Mouse (Mus musculus): ENCODE measurements around the gene 4930519P11Rik.
A peak's percentile ranks its signal among the peaks of the same experiment; 100 is the strongest.

4930519P11Rik gene

DNA sequence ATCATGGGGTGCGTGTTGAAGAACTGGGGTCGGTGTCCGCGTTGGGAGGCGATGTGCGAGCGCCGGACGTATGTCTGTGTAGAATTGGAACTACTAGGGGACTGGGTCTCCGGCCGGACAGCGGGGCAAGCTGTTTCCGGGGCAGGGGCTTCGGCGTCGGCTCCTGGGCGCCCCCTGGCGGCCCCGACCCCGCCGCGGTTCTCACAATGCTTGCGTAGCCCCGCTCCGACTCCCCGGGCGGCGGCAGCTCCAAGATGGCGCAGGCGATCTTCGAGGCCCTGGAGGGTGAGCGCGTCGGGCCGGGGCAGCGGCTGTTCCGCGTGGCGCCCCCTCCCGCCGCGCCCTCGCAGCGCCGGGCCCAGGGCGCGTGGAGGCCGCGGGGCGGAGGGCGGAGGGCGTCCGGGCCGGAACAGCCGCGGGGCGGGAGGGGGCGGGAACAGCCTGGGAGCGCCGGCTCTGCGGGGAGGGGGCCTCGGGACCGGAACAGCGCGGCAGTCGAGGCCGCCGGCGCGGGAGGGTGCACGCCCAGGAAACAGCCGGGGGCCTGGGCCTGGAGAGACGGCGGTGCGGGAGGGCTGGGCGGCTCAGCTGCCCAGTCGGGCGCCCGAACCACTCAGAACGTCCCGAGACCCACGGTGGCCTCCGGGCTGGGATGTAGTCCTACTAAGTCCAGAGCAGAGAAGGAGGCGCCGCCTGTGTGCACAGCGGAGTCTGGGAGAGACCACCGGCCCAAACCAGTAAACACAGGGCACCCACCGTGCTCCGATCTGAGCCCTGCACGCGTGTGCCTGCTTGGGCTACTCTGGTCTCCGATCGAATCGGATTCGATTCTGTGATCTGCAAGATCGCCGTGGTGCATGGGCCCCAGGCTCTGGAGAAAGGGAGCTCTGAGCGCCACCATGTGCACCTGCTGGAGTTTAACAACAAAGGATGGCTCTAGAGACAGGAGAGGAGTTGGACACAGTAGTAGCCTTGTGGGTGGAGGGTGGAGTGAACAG is at the start of gene 4930519P11Rik, which contains the start of gene Zfp341:
TSS of gene 4930519P11Rik (minus strand) at position 320 of the 998 bp plus-strand sequence.
TSS of gene Zfp341 (plus strand) at position 180 of the 998 bp plus-strand sequence.
- ATAC-seq (ENCODE audit: insufficient number of reproducible peaks, low FRiP score, low TSS enrichment), result peak; percentile 80

GRCm38 (mm10) chr2:154659531-154660074 is 46.4 kb upstream of the 4930519P11Rik start:
- no peak for ATAC-seq (ENCODE audit: insufficient number of reproducible peaks, low FRiP score, low TSS enrichment)

DNA sequence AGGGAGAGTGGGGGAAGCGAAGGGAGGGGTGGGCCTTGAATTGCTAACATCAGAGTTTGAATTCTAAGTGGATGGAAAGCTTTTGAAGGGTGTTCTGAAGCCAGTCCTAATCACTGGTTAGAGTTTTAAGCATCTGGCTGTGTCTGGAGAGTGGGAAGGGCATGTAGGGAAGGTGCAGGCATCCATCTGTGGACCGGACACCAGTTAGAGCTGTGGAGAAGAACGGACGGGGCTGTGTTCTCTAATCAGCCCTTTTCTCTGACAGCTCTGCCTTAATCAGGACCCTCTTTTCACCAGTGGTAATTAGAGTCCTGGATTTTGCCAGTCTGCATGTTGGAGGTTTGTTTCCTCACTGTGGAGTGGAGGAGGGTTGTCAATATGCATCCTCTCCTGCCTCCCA is 45.8 kb upstream of the 4930519P11Rik start:
- ATAC-seq (ENCODE audit: insufficient number of reproducible peaks, low FRiP score, low TSS enrichment), result no peak

DNA sequence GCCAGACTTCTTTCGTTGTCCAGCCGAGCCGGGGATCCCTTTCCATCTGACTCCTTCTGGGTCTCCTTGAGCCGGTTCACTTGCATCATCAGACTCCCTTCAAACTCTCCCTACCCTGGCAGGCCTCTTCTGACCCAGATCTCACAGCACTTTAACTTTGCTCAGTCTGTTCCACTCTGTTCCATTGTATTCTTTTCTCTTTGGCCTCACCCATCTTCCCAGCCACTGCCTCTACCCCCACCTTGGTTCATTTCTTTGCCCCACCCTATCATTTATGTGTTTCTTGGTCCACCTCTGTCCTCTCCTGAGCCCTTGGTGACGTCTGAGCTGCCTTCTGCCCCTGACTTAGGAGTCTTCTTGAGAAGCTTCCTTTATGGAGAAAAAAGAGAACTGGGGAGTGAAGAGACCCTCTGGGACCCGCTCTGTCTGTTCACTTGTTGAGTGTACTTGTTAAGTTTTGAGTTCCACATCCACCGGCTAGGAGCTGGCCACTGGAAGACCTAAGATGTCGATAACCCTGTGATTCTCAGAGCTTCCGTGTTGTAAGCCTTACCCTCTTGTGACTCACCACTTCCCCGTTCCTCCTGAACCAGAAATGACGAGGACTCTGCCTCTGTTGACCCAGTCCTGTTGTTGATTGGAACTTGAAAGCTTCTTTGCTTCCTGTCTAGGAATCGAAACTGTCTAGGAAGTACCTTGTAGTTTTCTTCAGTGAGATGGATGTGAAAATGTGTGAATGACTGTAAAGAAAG is 44.4 kb upstream of the 4930519P11Rik start:
- ATAC-seq (ENCODE audit: insufficient number of reproducible peaks, low FRiP score, low TSS enrichment), result no peak

GRCm38 (mm10) chr2:154656710-154657485 is 43.7 kb upstream of the 4930519P11Rik start:
- peak; percentile 99 for ATAC-seq (ENCODE audit: insufficient number of reproducible peaks, low FRiP score, low TSS enrichment)

- ATAC-seq (ENCODE audit: insufficient number of reproducible peaks, low FRiP score, low TSS enrichment), result no peak
Measured at GRCm38 (mm10) chr2:154655878-154656414, 42.7 kb upstream of the 4930519P11Rik start.

- ATAC-seq (ENCODE audit: insufficient number of reproducible peaks, low FRiP score, low TSS enrichment), result no peak
Measured at GRCm38 (mm10) chr2:154654976-154655375, 41.7 kb upstream of the 4930519P11Rik start.

- ATAC-seq (ENCODE audit: insufficient number of reproducible peaks, low FRiP score, low TSS enrichment), result no peak
Measured at GRCm38 (mm10) chr2:154651363-154651762, 38.1 kb upstream of the 4930519P11Rik start, which contains the start of gene Chmp4b. Chmp4b (plus strand) TSS chr2:154651705.

DNA sequence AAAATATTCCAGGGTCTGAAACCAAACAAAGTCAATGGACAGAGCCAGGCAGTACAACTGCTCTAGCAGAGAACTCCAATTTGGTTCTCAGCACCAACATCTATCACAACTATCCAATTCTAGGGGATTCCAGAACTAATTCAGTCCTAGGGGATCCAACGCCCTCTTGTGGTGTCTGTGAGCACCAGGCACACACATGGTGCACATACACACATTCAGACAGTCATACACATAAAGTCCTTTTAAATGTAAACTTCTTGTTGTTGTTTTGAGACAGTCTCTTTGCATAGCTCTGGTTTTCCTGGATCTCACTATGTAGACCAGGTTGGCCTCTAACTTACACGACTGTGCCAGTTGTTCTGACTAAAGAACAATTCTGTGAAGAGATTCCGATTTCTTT is 37.2 kb upstream of the 4930519P11Rik start:
- ATAC-seq (ENCODE audit: insufficient number of reproducible peaks, low FRiP score, low TSS enrichment), result no peak

DNA sequence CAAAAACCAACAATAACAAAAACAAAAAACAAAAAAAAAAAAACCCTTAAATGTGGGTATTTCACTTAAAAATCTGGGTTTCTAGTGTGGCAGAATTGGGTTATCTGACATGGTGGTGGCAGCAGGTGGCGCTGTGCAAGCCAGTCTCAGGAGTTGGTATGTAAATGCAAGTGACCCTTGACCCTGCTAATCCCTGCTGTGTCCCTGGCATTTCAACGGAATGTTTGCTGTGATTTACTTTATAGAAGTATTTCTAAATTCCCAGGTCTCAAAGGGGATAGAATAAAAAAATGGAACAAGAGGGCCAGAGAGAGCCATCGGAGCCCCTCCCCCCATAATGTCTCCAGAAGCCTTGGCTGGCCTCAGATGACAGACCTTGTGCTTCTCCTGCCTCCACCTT is 34.8 kb upstream of the 4930519P11Rik start:
- no peak for ATAC-seq (ENCODE audit: insufficient number of reproducible peaks, low FRiP score, low TSS enrichment)

- 0 out of 2 replicates have a peak, but pooled peaks have one; percentile 36 for ATAC-seq (ENCODE audit: insufficient number of reproducible peaks, low FRiP score, low TSS enrichment)
Measured at GRCm38 (mm10) chr2:154646634-154647033, 33.4 kb upstream of the 4930519P11Rik start.

DNA sequence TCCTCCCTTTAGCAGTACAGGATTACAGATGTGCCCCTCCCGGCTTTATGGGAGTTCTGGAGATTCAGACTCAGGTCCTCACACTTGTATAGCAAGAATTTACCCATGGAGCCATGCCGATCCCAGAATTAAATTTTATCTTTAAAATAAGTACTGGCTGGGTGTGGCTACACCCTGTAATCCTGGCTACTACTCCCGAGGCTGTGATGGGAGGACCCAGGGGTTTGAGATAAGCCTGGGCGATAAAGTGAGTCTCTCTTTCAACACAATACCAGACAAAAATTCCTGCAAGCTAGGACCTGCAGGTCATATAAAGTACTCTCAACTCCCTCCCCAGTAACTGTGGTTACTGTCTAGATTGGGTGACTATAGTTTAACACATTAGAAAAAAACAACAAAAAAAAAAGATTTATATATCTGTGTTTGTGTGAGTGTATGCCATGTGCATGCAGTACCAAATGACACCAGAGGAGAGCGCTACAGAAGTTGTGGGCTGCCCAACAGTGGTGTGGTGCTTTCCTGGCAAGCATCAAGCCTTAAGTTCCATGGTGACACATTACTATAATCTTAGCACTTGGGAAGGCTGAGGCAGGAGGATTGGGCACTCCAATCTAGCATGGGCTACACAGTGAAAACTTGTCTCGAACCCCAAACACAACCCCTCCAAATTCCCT is 29.6 kb upstream of the 4930519P11Rik start:
- ATAC-seq (ENCODE audit: insufficient number of reproducible peaks, low FRiP score, low TSS enrichment), result no peak

GRCm38 (mm10) chr2:154642005-154642459 is 28.8 kb upstream of the 4930519P11Rik start:
- no peak for ATAC-seq (ENCODE audit: insufficient number of reproducible peaks, low FRiP score, low TSS enrichment)

GRCm38 (mm10) chr2:154641176-154641575 is 27.9 kb upstream of the 4930519P11Rik start:
- ATAC-seq (ENCODE audit: insufficient number of reproducible peaks, low FRiP score, low TSS enrichment), result no peak

DNA sequence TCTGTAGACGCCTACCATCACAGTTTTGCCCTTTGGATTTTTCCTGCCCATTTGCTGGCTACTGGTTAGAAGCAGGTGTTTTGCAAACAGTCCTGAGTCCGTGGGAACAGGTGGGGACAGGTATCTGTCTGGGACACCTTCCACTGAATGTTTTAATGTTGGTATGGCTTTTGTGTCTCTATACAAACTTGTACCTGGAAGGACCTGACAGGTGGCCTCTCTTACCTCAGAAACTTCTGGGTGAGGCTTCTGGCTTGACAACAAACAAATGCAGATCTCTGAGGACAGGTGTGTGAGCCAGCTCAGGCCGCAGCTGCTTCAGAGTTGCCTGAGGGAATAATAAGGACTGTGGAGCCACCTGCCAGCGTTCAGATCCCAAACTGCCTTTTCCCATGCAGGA is 25.9 kb upstream of the 4930519P11Rik start:
- no peak for ATAC-seq (ENCODE audit: insufficient number of reproducible peaks, low FRiP score, low TSS enrichment)

GRCm38 (mm10) chr2:154638521-154638920 is 25.3 kb upstream of the 4930519P11Rik start:
- ATAC-seq (ENCODE audit: insufficient number of reproducible peaks, low FRiP score, low TSS enrichment), result no peak

DNA sequence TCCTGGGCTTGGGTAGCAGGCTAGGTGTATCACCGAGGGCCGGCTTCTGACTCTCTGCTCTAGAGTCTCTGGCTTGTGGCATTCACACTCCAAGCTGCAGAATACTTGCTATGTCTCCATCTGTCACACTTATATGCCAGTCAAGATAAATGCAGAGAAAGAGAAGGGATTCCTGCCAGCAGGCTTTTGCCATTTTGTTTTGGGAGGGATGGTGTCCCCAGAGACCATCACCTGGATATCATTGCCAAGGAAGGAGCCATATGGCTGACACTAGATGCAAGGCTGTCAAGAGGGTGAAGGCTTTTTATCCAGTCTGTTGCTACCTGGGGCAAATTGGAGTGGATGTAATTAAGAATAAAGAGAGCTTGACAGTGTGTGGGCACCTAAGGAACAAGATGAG is 22.6 kb upstream of the 4930519P11Rik start:
- ATAC-seq (ENCODE audit: insufficient number of reproducible peaks, low FRiP score, low TSS enrichment), result no peak

DNA sequence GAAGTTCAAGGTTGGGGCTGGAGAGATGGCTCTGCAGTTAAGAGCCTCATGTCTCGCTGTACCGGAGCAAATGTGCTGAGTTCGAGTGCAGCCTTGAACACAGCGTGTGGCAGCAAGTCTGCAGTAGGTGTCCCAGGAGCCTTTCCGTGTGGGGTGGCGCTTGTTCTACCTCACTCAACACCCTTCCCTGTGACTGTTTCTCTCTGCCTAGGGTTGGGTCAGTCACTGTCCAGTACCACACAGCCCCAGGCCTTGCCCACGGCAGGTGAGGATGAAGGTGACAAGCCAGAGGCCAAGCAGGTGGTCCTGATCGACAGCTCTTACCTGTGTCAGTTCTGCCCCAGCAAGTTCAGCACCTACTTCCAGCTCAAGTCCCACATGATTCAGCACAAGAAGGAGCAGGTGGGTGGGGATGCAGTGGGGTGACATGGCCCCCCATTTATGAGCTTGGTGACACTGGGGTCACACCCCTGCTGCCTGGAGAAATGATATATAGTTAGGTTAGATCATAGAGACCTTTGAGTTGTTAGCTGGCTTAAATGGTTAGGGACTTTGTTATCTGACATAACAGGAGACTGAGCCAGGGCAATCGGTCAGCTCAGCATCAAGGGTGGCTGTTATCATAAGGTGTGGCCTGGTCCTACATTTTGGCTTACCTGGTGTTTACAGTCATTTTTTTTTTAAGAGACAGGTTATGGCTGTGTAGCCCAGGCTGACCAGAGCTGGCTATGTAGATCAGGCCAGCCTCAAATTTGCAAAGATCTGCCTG is 20.8 kb upstream of the 4930519P11Rik start:
- ATAC-seq (ENCODE audit: insufficient number of reproducible peaks, low FRiP score, low TSS enrichment), result no peak

Data from cerebellum, adult (tissue).